ENCODE assay signal across 24 mouse cellular contexts in the genomic region with DNA sequence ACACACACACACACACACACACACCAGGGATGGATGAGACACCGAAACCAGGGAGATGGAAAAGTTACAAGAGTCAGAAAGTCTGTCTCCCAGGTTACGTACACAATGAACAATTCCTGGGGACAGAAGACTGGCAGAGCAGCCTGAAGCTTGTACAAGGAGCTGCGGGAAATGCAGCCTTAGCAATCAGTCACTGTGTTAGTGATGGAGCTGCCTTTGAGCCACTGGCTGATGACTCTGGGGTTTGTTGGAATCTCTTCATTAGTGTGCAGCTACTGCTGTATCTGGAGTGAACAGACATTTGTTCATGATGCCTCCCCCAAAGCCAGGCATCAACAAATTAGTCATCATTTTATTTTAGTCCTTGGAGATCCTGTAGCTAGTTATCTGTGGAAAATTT.
DNase-seq lines count a peak whose midpoint lies in the region; ATAC-seq lines count a peak whose summit lies in the region.
"Had no signal": no experiment of that assay in that cellular context is flagged by ENCODE, and none has a peak within 500 bp of the region (broad histone marks: within the 10 kb centered on the region; RNA-seq: fewer than 3 reads in every experiment).

No protein-coding gene starts in this region.

- 54% methylated on average over 3 of the region's 3 CpGs for WGBS in embryonic facial prominence, embryonic 13.5 days
- WGBS in embryonic facial prominence, embryonic 10.5 days, result 82% methylated on average over 3 of the region's 3 CpGs
- 75% methylated on average over 3 of the region's 3 CpGs for WGBS in midbrain, embryonic 11.5 days
- WGBS in midbrain, embryonic 13.5 days, result 62% methylated on average over 3 of the region's 3 CpGs

- ATAC-seq in embryonic facial prominence, embryonic 13.5 days (ENCODE audit: insufficient number of reproducible peaks, insufficient read depth, low FRiP score, low TSS enrichment, low read depth), result no peak
- ATAC-seq in midbrain, embryonic 11.5 days (ENCODE audit: low FRiP score), result no peak
- no peak for ATAC-seq in midbrain, embryonic 13.5 days
- ATAC-seq: forebrain, postnatal 0 days; liver, embryonic 12.5 days; Patski had no signal

- no peaks in the 10 kb centered on the region for H3K36me3 ChIP-seq in embryonic facial prominence, embryonic 13.5 days
- H3K36me3 ChIP-seq in embryonic facial prominence, embryonic 10.5 days (replicated peaks), result no peaks in the 10 kb centered on the region
- no peaks in the 10 kb centered on the region for H3K36me3 ChIP-seq in midbrain, embryonic 11.5 days (ENCODE audit: control insufficient read depth, insufficient read depth, low read length)
- H3K36me3 ChIP-seq in midbrain, embryonic 13.5 days, result no peaks in the 10 kb centered on the region
- H3K36me3 ChIP-seq: embryonic facial prominence, embryonic 15.5 days; limb, embryonic 12.5 days; liver, embryonic 12.5 days had no signal

- no peaks in the 10 kb centered on the region for H3K9me3 ChIP-seq in embryonic facial prominence, embryonic 13.5 days
- no peaks in the 10 kb centered on the region for H3K9me3 ChIP-seq in embryonic facial prominence, embryonic 10.5 days
- no peaks in the 10 kb centered on the region for H3K9me3 ChIP-seq in midbrain, embryonic 11.5 days (ENCODE audit: control insufficient read depth, low read length)
- H3K9me3 ChIP-seq in midbrain, embryonic 13.5 days, result no peaks in the 10 kb centered on the region
- H3K9me3 ChIP-seq: embryonic facial prominence, embryonic 15.5 days; limb, embryonic 12.5 days; liver, embryonic 12.5 days had no signal

- DNase-seq in embryonic facial prominence, embryonic 10.5 days (ENCODE audit: low spot score), result no peak
- peak; percentile 26 for DNase-seq in midbrain, embryonic 11.5 days (ENCODE audit: low spot score, missing footprints)
- DNase-seq in Muller cell, postnatal 12 days (ENCODE audit: inconsistent ontology term), result peak; percentile 6
- peak; percentile 23 to 48 for DNase-seq in layer of hippocampus, adult 8-10 months (ENCODE audit: low spot score in 2 of 2)
- DNase-seq in ovary, postnatal 10 days (ENCODE audit: low spot score), result no peak
- no peak for DNase-seq in embryo, embryonic 9.5 days (ENCODE audit: extremely low spot score)
- DNase-seq: adrenal gland, adult 8-10 months; cerebellum, adult 9-11 months; forebrain, postnatal 0 days; gastrocnemius, postnatal 14 days; heart, adult 2 months; heart, postnatal 36 days; kidney, adult 9 months; kidney, postnatal 36 days; lung, embryonic 14.5 days; lung, postnatal 4 days; right cerebral cortex, postnatal 14 days had no signal

- H3K4me1 ChIP-seq in embryonic facial prominence, embryonic 13.5 days, result peaks cover 9% of the 10 kb centered on the region; the same call in 1 of the 2 replicates
- H3K4me1 ChIP-seq in embryonic facial prominence, embryonic 10.5 days, result no peaks in the 10 kb centered on the region
- H3K4me1 ChIP-seq in midbrain, embryonic 11.5 days (ENCODE audit: control insufficient read depth, insufficient read depth, low read length), result no peaks in the 10 kb centered on the region
- H3K4me1 ChIP-seq in midbrain, embryonic 13.5 days (replicated peaks), result no peaks in the 10 kb centered on the region
- H3K4me1 ChIP-seq: embryonic facial prominence, embryonic 15.5 days; limb, embryonic 12.5 days; liver, embryonic 12.5 days had no signal

- no peak overlapping the region for H3K9ac ChIP-seq in embryonic facial prominence, embryonic 13.5 days
- H3K9ac ChIP-seq in midbrain, embryonic 11.5 days (ENCODE audit: low read length), result no peak overlapping the region
- no peak overlapping the region for H3K9ac ChIP-seq in midbrain, embryonic 13.5 days (replicated peaks)
- H3K9ac ChIP-seq: embryonic facial prominence, embryonic 15.5 days; forebrain, postnatal 0 days; limb, embryonic 12.5 days; liver, embryonic 12.5 days; lung, embryonic 14.5 days had no signal

- no peak overlapping the region for H3K4me3 ChIP-seq in embryonic facial prominence, embryonic 13.5 days
- no peak overlapping the region for H3K4me3 ChIP-seq in embryonic facial prominence, embryonic 10.5 days
- no peak overlapping the region for H3K4me3 ChIP-seq in midbrain, embryonic 11.5 days (ENCODE audit: low read depth, low read length)
- no peak overlapping the region for H3K4me3 ChIP-seq in midbrain, embryonic 13.5 days (replicated peaks)
- H3K4me3 ChIP-seq: embryonic facial prominence, embryonic 15.5 days; heart, adult 2 months; limb, embryonic 12.5 days; liver, embryonic 12.5 days; myocyte had no signal

- peak overlapping the region; percentile 11; the same call in 1 of the 2 replicates for H3K27ac ChIP-seq in embryonic facial prominence, embryonic 13.5 days
- no peak overlapping the region for H3K27ac ChIP-seq in embryonic facial prominence, embryonic 10.5 days (replicated peaks)
- no peak overlapping the region for H3K27ac ChIP-seq in midbrain, embryonic 11.5 days (ENCODE audit: low read depth, low read length)
- no peak overlapping the region for H3K27ac ChIP-seq in midbrain, embryonic 13.5 days
- H3K27ac ChIP-seq: embryonic facial prominence, embryonic 15.5 days; heart, adult 2 months; limb, embryonic 12.5 days; liver, embryonic 12.5 days had no signal

- no peaks in the 10 kb centered on the region for H3K27me3 ChIP-seq in embryonic facial prominence, embryonic 13.5 days
- H3K27me3 ChIP-seq in embryonic facial prominence, embryonic 10.5 days (replicated peaks; ENCODE audit: low read depth, poor library complexity, severe bottlenecking), result no peaks in the 10 kb centered on the region
- H3K27me3 ChIP-seq in midbrain, embryonic 11.5 days (ENCODE audit: control insufficient read depth, insufficient read depth, low read length), result no peaks in the 10 kb centered on the region
- H3K27me3 ChIP-seq in midbrain, embryonic 13.5 days, result no peaks in the 10 kb centered on the region
- H3K27me3 ChIP-seq: embryonic facial prominence, embryonic 15.5 days; limb, embryonic 12.5 days; liver, embryonic 12.5 days; Patski had no signal

- no peak overlapping the region for H3K4me2 ChIP-seq in embryonic facial prominence, embryonic 13.5 days
- no peak overlapping the region for H3K4me2 ChIP-seq in midbrain, embryonic 11.5 days
- no peak overlapping the region for H3K4me2 ChIP-seq in midbrain, embryonic 13.5 days (replicated peaks)
- H3K4me2 ChIP-seq: embryonic facial prominence, embryonic 15.5 days; limb, embryonic 12.5 days; liver, embryonic 12.5 days; lung, embryonic 14.5 days had no signal

Comparison
In these comparisons a context has a peak if more than half of its experiments do, and no peak if none do; other contexts are left out.
1. DNase-seq: peak in midbrain, embryonic 11.5 days (single experiment), Muller cell, postnatal 12 days (single experiment) and layer of hippocampus, adult 8-10 months (2 of 2); none in embryonic facial prominence, embryonic 10.5 days (single experiment), ovary, postnatal 10 days (single experiment) and embryo, embryonic 9.5 days (single experiment).